Mouse (Mus musculus) limb, embryonic 15.5 days (tissue): ENCODE results near the gene Mapkbp1. TPM values are rescaled to one million over a fixed set of nuclear protein-coding genes. Genes with fewer than 3 reads are reported as not detected.

ENCODE experiments used
- ATAC-seq: fragments of 200-750 bp; cut with Nextera tagmentation; 2 replicates; pipeline ENCODE4 v1.8.0; 2017; ENCODE audit warnings: low read depth, moderate TSS enrichment; ENCODE audit not compliant: insufficient number of reproducible peaks, low FRiP score, low TSS enrichment
- H3K27ac ChIP-seq: fragments of 300-500 bp; sonication (generic); 2 replicates; pipeline ENCODE4 v1.5.1; 2015; ENCODE audit warnings: moderate library complexity, mild to moderate bottlenecking, inconsistent platforms
- H3K27me3 ChIP-seq: fragments of 300-500 bp; sonication (generic); 2 replicates; pipeline ENCODE4 v1.6.1; 2015; ENCODE audit warnings: inconsistent platforms
- H3K36me3 ChIP-seq: fragments of 300-500 bp; sonication (generic); 2 replicates; pipeline ENCODE4 v1.6.1; 2015; ENCODE audit warnings: inconsistent platforms
- H3K4me1 ChIP-seq: fragments of 300-500 bp; sonication (generic); 2 replicates; pipeline ENCODE4 v1.6.1; 2015; ENCODE audit warnings: inconsistent platforms
- H3K4me2 ChIP-seq: fragments of 300-500 bp; sonication (generic); 2 replicates; pipeline ENCODE4 v1.6.1; 2015; ENCODE audit warnings: mild to moderate bottlenecking, inconsistent platforms
- H3K4me3 ChIP-seq: fragments of 300-500 bp; sonication (generic); 2 replicates; pipeline ENCODE4 v1.5.1; 2015; ENCODE audit warnings: mild to moderate bottlenecking, inconsistent platforms
- H3K9ac ChIP-seq: fragments of 300-500 bp; sonication (generic); 2 replicates; pipeline ENCODE4 v1.6.1; 2015; ENCODE audit warnings: inconsistent platforms
- H3K9me3 ChIP-seq: fragments of 300-500 bp; sonication (generic); 2 replicates; pipeline ENCODE4 v1.6.1; 2016; ENCODE audit warnings: inconsistent platforms
- WGBS: fragments of 180-500 bp; shearing (Covaris S2); methylation state at CpG from one replicate; pipeline ENCODE4 v1.1.7; 2015; 5-methylcytosine and 5-hydroxymethylcytosine counted together
- polyA plus RNA-seq: library from polyadenylated mRNA; unstranded; fragments of >200 nt; fragmentation: Nextera tagmentation; extraction: Ambion mirVana; gene quantifications from 2 replicates; pipeline ENCODE4 v1.2.1, GENCODE M21; 2015

Gene Mapkbp1
- polyA plus RNA-seq = 4.0 and 4.3 TPM in 2 replicates

DNA sequence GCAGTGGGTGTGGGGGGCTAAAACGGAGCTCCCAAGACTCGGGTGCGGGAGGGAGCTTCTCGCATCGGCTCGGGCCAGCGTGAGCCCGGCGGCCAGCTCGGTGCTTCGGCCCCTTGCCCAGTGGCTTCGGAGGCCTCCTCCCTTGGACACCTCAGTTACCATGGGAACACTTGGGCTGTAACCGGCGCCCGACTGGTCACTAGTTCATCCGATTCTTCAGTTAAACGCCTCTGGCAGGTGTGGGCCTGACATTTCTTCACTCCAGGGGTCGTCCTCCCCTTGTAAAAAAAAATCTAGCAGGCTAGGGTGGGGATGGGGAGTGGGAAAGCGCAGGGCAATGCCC lies at the start of gene Mapkbp1:
Gene Mapkbp1, plus strand, starts transcription at position 163 of the 343 bp plus-strand sequence.
- H3K9me3 ChIP-seq = no peaks in the 10 kb centered on the region
- peaks cover 23% of the 10 kb centered on the region for H3K4me1 ChIP-seq
- H3K4me2 ChIP-seq = peak within 1 kb of the TSS; percentile 66
- under 1% methylated on average over 19 of the region's 19 CpGs for WGBS
- H3K36me3 ChIP-seq = no peaks in the 10 kb centered on the region
- H3K9ac ChIP-seq = peak within 1 kb of the TSS; percentile 86
- H3K27me3 ChIP-seq = no peaks in the 10 kb centered on the region
- peak; percentile 67 for ATAC-seq
- H3K4me3 ChIP-seq = peak within 1 kb of the TSS; percentile 70
- peak within 1 kb of the TSS; percentile 75 for H3K27ac ChIP-seq

DNA sequence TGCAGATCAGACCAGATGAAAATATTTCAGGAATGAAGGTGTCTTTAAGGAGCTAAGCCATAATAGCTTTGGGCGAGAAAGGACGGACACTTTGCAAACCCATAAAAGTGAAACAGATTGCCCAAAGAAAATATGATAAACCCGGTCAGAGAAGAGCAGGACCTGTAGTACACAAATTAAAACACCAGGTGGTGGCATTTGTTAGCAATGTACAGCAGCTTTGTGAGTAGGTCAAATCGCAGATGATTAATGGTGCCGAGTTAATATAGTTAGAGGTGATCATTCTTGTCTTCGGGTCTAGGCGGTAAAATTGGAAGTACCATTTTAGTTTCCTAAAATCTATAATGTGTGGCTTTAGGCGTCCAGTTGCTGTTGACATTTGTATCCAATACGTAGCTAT lies 1.9 kb upstream of the Mapkbp1 start:
- WGBS = 31% methylated on average over 9 of the region's 9 CpGs
- H3K27ac ChIP-seq = no peak overlapping the region
- no peak overlapping the region for H3K4me3 ChIP-seq
- ATAC-seq = no peak
- no peaks in the 10 kb centered on the region for H3K27me3 ChIP-seq
- peaks cover 6% of the 10 kb centered on the region; the same call in 1 of the 2 replicates for H3K36me3 ChIP-seq
- H3K4me2 ChIP-seq = no peak overlapping the region
- H3K4me1 ChIP-seq = peaks cover 23% of the 10 kb centered on the region
- no peaks in the 10 kb centered on the region for H3K9me3 ChIP-seq
- no peak overlapping the region for H3K9ac ChIP-seq

DNA sequence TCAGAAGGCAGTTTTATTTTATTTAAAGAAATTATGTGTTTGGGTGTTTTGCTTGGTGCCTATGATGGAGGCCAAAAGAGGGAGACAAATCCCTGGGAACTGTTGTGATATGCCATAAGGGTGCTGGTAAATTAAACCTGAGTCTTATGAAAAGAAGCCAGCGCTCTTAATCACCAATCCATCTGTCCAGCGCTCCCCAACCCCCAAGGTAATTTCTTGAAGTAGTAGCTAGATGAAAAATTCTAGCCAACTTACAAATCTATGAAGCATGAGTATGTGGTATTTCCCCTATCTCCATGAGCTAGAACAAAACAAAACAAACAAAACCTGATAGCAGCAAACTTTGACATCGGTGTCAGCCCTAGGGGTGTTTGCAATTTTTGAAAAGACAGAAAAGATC lies 1.2 kb upstream of the Mapkbp1 start:
- Histone ChIP-seq H3K27me3 (no peaks in the 10 kb centered on the region), H3K9ac (no peak overlapping the region), H3K4me2 (peak overlapping the region; percentile 66), H3K36me3 (peaks cover 2% of the 10 kb centered on the region; the same call in 1 of the 2 replicates), H3K4me1 (peaks cover 23% of the 10 kb centered on the region), H3K4me3 (no peak overlapping the region), H3K27ac (peak overlapping the region; percentile 75; the same call in 1 of the 2 replicates), H3K9me3 (no peaks in the 10 kb centered on the region)
- 81% methylated on average over 3 of the region's 3 CpGs for WGBS
- no peak for ATAC-seq

GRCm38 (mm10) chr2:119971837-119972536 lies 512 bp upstream of the Mapkbp1 start:
- Histone ChIP-seq H3K27me3 (no peaks in the 10 kb centered on the region), H3K4me1 (peaks cover 23% of the 10 kb centered on the region), H3K9ac (peak overlapping the region; percentile 86), H3K36me3 (no peaks in the 10 kb centered on the region), H3K4me2 (peak overlapping the region; percentile 66), H3K9me3 (no peaks in the 10 kb centered on the region), H3K4me3 (peak overlapping the region; percentile 70), H3K27ac (peak overlapping the region; percentile 75)
- WGBS = under 1% methylated on average over 32 of the region's 32 CpGs
- peak; percentile 97 for ATAC-seq

DNA sequence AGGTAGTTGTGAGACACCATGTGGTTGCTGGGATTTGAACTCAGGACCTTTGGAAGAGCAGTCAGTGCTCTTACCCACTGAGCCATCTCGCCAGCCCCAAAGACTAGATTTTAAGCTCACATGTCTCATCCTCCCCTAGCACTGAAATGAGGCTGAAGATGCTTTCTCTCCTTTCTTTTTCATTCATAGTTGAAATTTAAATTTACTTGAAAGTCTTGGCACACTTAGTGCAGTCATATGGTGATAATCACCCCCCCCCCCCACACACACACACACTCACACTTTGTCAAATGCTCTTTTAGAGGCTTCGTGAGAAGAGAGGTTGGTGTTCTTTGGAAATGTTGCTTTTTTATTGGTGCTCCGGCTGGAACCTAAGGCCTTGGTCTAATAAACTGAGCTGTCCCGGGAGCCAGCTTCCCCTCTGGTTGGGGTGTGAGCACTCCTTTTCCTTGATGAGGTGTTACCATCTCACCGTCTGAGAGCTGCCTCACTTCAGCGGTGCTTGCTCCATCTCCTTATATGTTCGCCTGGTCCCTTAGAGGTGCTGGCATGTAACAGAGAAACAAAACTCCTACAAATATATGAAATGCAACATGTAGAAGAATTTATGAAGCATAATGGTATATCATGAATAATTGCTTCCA lies 8.0 kb downstream of the Mapkbp1 start:
- H3K4me2 ChIP-seq = no peak overlapping the region
- peaks cover 12% of the 10 kb centered on the region for H3K36me3 ChIP-seq
- 43% methylated on average over 7 of the region's 7 CpGs for WGBS
- no peak for ATAC-seq
- no peaks in the 10 kb centered on the region for H3K27me3 ChIP-seq
- no peak overlapping the region for H3K27ac ChIP-seq
- no peak overlapping the region for H3K9ac ChIP-seq
- peaks cover 2% of the 10 kb centered on the region; the same call in 1 of the 2 replicates for H3K4me1 ChIP-seq
- H3K4me3 ChIP-seq = no peak overlapping the region
- H3K9me3 ChIP-seq = no peaks in the 10 kb centered on the region

DNA sequence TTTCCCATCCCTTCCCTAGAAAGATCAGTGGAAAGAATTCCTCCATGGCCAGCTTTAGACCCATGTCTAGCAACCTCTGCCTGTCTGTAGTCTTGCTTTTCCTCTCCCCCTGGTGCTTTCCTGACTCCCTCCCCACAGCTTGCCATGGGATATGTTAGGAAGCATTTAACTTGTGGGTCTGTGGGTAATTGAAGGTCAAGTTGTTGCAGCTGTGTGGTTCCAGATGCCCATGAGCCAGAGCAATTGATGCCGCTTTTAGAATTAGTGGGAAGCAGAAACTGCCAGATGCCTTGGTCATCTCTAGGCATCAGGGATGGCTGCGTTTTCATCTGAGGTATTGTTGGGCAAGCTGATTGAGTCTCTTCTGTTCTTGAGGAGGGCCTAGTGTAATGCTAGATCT lies 9.1 kb downstream of the Mapkbp1 start:
- Histone ChIP-seq H3K4me2 (no peak overlapping the region), H3K27ac (no peak overlapping the region), H3K4me1 (peaks cover 2% of the 10 kb centered on the region; the same call in 1 of the 2 replicates), H3K9me3 (no peaks in the 10 kb centered on the region), H3K4me3 (no peak overlapping the region), H3K27me3 (no peaks in the 10 kb centered on the region), H3K36me3 (peaks cover 12% of the 10 kb centered on the region), H3K9ac (no peak overlapping the region)
- ATAC-seq = no peak
- 68% methylated on average over 2 of the region's 2 CpGs for WGBS

DNA sequence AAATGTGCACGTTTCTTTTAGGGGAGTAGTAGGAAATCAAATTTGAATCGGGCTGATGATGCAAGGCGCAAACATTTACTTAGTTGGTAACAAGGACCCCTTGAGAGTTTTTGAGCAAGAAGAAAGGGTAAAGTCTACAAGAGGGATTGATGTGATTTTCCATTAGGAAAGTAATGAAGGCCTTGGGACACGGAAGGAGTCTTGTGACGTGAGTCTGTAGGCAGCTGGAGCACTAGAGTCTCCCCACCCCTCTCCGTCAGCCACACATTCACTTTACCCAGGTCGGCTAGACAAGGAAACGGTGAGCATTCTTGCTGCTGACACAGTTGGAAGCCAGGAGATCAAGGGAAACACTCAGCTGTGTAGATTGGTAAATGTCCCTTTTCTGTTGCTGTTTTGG lies 13.4 kb downstream of the Mapkbp1 start:
- no peaks in the 10 kb centered on the region for H3K9me3 ChIP-seq
- WGBS = 61% methylated on average over 8 of the region's 8 CpGs
- ATAC-seq = no peak
- H3K36me3 ChIP-seq = peaks cover 12% of the 10 kb centered on the region
- H3K4me2 ChIP-seq = no peak overlapping the region
- H3K9ac ChIP-seq = no peak overlapping the region
- H3K4me1 ChIP-seq = no peaks in the 10 kb centered on the region
- H3K27ac ChIP-seq = no peak overlapping the region
- H3K27me3 ChIP-seq = no peaks in the 10 kb centered on the region
- no peak overlapping the region for H3K4me3 ChIP-seq

- Histone ChIP-seq H3K9ac (no peak overlapping the region), H3K36me3 (peaks cover 12% of the 10 kb centered on the region), H3K27ac (no peak overlapping the region), H3K4me3 (no peak overlapping the region), H3K4me1 (no peaks in the 10 kb centered on the region), H3K4me2 (no peak overlapping the region), H3K9me3 (no peaks in the 10 kb centered on the region), H3K27me3 (no peaks in the 10 kb centered on the region)
- 79% methylated on average over 6 of the region's 6 CpGs for WGBS
- ATAC-seq = no peak
These were observed 13.9 kb downstream of the Mapkbp1 start for GRCm38 (mm10) chr2:119986369-119986768.

- Histone ChIP-seq H3K4me3 (no peak overlapping the region), H3K4me2 (no peak overlapping the region), H3K9ac (no peak overlapping the region), H3K36me3 (peaks cover under 1% of the 10 kb centered on the region; the same call in 1 of the 2 replicates), H3K4me1 (no peaks in the 10 kb centered on the region), H3K9me3 (no peaks in the 10 kb centered on the region), H3K27me3 (no peaks in the 10 kb centered on the region), H3K27ac (no peak overlapping the region)
- no peak for ATAC-seq
- 95% methylated on average over 2 of the region's 2 CpGs for WGBS
These were observed 14.9 kb downstream of the Mapkbp1 start for GRCm38 (mm10) chr2:119987441-119987840.

DNA sequence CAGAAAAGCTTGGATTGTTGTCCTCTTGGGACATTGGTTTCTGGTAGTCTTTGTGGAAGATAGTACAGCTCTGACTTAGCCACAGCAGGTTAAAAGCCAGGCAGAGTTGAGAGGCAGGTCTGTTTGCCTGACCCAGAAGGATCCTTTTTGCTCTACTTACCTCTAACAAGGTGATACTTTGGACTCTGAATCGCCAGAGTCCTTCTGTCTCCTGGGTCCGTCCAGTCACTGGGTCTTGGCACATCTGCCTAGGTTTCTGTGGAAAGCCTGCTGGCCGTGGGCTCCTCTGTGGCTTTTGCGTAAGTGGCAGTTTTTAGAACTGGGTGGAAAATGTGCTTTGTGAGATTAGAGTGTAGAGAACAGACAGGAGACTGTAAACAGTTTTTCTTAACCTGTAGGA lies 16.5 kb downstream of the Mapkbp1 start:
- Histone ChIP-seq H3K27me3 (no peaks in the 10 kb centered on the region), H3K36me3 (no peaks in the 10 kb centered on the region), H3K4me1 (no peaks in the 10 kb centered on the region), H3K4me3 (no peak overlapping the region), H3K9me3 (no peaks in the 10 kb centered on the region), H3K4me2 (no peak overlapping the region), H3K9ac (no peak overlapping the region), H3K27ac (no peak overlapping the region)
- ATAC-seq = no peak
- 86% methylated on average over 4 of the region's 4 CpGs for WGBS

DNA sequence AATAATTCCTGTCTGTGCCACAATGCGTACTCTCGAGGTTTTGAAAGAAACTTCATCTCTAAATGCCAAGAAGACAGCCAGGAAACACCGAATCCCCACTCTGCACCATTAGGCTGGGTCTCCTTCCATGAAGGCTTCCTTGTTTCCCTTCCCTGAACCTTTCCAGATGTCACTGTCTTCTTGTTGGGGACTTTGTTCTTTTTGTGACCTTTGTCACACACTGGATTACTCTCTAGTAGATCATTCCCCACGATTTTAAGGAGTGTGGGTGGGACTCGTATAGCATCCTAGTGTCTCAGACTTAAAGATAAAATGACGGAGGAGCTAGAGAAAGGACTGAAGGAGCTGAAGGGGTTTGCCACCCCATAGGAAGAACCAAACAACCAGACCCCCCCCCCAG lies 18.4 kb downstream of the Mapkbp1 start:
- no peaks in the 10 kb centered on the region for H3K36me3 ChIP-seq
- H3K27ac ChIP-seq = no peak overlapping the region
- ATAC-seq = no peak
- peaks cover 12% of the 10 kb centered on the region for H3K4me1 ChIP-seq
- H3K9me3 ChIP-seq = no peaks in the 10 kb centered on the region
- no peak overlapping the region for H3K9ac ChIP-seq
- no peak overlapping the region for H3K4me3 ChIP-seq
- H3K27me3 ChIP-seq = no peaks in the 10 kb centered on the region
- WGBS = 82% methylated on average over 6 of the region's 6 CpGs
- no peak overlapping the region for H3K4me2 ChIP-seq

DNA sequence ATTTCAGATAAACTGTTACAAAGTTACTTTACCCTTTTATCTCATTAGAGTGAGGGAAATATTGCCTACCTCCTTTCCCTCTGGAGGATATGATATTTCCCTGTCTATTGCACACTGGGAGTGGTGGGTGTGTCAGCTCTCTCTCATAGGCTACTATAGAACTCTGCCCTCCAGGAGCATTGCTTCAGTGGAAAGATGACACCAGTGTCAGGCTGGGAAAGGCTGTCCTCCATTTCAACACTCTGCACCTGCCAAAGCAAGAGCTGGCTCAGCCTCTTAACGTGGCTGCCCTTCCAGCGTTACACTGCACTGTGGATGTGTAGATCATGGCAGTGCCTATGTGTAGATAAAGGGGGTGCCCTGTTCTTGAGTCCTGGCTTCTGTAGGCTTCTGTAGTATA lies 19.9 kb downstream of the Mapkbp1 start:
- H3K27me3 ChIP-seq = no peaks in the 10 kb centered on the region
- no peak overlapping the region for H3K27ac ChIP-seq
- H3K4me1 ChIP-seq = peaks cover 27% of the 10 kb centered on the region
- H3K36me3 ChIP-seq = peaks cover 6% of the 10 kb centered on the region; the same call in 1 of the 2 replicates
- ATAC-seq = no peak
- no peak overlapping the region for H3K4me2 ChIP-seq
- H3K4me3 ChIP-seq = no peak overlapping the region
- H3K9me3 ChIP-seq = no peaks in the 10 kb centered on the region
- WGBS = 84% methylated on average over 2 of the region's 2 CpGs
- no peak overlapping the region for H3K9ac ChIP-seq
